Mouse (Mus musculus): ENCODE measurements at regions not wholly inside any gene's neighbourhood (a gene's known extent, or its start where the extent isn't known, plus 50 kb on each side); places are given as distances from the start of the nearest gene placed in this dataset.

DNA sequence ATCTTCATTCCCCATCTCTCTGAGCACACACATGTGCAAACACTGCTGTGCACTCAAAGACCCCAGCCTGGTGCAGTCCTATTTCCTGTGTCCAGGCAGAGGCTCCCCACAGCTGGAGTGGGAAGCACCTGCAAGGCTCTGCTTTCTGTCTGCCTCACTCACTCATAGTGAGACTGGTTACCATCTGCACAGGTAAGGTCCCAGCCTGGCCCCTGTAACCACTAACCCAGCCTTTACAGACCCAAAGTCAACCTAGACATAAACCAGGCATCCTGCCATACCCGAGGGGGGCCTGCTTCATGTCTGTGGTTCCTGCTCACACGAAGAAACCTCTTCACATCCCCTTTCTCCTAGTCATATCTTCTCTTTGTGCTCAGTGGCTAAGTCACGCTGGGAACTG is 232.4 kb downstream of the Osr1 start:
- H3K9ac ChIP-seq (ENCODE audit: low read depth, low read length, severe bottlenecking) = no peak overlapping the region
- no peak overlapping the region for H3K27ac ChIP-seq (replicated peaks; ENCODE audit: low read depth, low read length)
- H3K4me2 ChIP-seq (replicated peaks; ENCODE audit: low read depth, low read length, severe bottlenecking) = no peak overlapping the region
- ATAC-seq (ENCODE audit: low FRiP score, low read depth) = no peak
- 49% methylated on average over 3 of the region's 3 CpGs for WGBS
- TF ChIP-seq POLR2A (IDR thresholded peaks at IDR 0.05; ENCODE audit: borderline replicate concordance, extremely low read depth, insufficient read depth, insufficient read length) = no peak
- no peaks in the 10 kb centered on the region for H3K36me3 ChIP-seq (ENCODE audit: control insufficient read depth, insufficient read depth, low read length)
- H3K4me3 ChIP-seq (replicated peaks; ENCODE audit: low read length) = no peak overlapping the region
- H3K27me3 ChIP-seq (ENCODE audit: control insufficient read depth, insufficient read depth, low read length) = no peaks in the 10 kb centered on the region
- no peak for DNase-seq (ENCODE audit: low spot score)
- no peaks in the 10 kb centered on the region for H3K4me1 ChIP-seq (ENCODE audit: control insufficient read depth, insufficient read depth, low read length)
- no peaks in the 10 kb centered on the region for H3K9me3 ChIP-seq (ENCODE audit: control insufficient read depth, low read length)

DNA sequence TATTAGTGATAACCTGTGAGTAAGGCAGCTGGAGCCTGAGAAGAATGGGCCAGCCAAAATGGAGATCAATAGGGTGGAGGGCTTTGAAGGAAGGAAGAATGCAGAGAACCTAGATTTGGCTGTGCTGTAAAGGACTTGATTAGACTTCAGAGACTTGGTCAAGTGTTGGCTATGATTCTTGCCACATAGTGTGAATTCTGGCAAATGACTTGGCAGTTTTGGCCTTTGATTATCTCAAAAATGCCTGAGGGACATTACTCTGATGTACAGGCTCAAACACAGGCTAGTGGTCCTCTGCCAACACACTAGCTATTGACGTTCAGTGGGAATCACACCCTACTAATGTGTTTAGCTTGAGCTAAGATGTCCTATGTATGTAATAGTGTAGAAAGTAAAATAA is 237.5 kb downstream of the Osr1 start:
- Histone ChIP-seq H3K9ac (ENCODE audit: low read depth, low read length, severe bottlenecking) (no peak overlapping the region), H3K36me3 (ENCODE audit: control insufficient read depth, insufficient read depth, low read length) (no peaks in the 10 kb centered on the region), H3K4me3 (replicated peaks; ENCODE audit: low read length) (no peak overlapping the region), H3K27me3 (ENCODE audit: control insufficient read depth, insufficient read depth, low read length) (no peaks in the 10 kb centered on the region), H3K4me1 (ENCODE audit: control insufficient read depth, insufficient read depth, low read length) (no peaks in the 10 kb centered on the region), H3K4me2 (replicated peaks; ENCODE audit: low read depth, low read length, severe bottlenecking) (no peak overlapping the region), H3K27ac (replicated peaks; ENCODE audit: low read depth, low read length) (no peak overlapping the region), H3K9me3 (ENCODE audit: control insufficient read depth, low read length) (no peaks in the 10 kb centered on the region)
- ATAC-seq (ENCODE audit: low FRiP score, low read depth) = no peak
- 62% methylated on average over 1 of the region's 1 CpGs for WGBS
- no peak for TF ChIP-seq POLR2A (IDR thresholded peaks at IDR 0.05; ENCODE audit: borderline replicate concordance, extremely low read depth, insufficient read depth, insufficient read length)
- no peak for DNase-seq (ENCODE audit: low spot score)

DNA sequence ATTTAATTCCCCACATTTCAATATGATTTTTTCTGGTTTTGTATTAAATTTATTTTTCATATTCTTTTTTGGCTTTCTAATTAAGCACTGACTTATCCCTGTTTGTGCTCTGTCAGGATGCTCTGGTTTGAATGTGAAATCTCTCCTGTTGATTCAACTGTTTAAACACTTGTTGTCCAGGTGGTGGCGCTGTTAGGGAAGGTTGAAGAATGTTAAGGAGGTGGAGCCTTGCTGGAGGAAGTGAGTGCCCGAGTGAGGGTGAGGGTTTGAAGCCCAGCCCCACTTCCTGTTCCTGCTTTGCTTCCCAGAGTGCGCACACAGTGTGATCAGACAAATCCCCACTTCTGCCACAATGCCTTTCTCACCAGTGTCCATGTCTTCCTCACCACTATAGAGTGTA is 263.4 kb downstream of the Osr1 start:
- no peak for DNase-seq (ENCODE audit: low spot score)
- WGBS = 59% methylated on average over 3 of the region's 3 CpGs
- TF ChIP-seq POLR2A (IDR thresholded peaks at IDR 0.05; ENCODE audit: borderline replicate concordance, extremely low read depth, insufficient read depth, insufficient read length) = no peak

DNA sequence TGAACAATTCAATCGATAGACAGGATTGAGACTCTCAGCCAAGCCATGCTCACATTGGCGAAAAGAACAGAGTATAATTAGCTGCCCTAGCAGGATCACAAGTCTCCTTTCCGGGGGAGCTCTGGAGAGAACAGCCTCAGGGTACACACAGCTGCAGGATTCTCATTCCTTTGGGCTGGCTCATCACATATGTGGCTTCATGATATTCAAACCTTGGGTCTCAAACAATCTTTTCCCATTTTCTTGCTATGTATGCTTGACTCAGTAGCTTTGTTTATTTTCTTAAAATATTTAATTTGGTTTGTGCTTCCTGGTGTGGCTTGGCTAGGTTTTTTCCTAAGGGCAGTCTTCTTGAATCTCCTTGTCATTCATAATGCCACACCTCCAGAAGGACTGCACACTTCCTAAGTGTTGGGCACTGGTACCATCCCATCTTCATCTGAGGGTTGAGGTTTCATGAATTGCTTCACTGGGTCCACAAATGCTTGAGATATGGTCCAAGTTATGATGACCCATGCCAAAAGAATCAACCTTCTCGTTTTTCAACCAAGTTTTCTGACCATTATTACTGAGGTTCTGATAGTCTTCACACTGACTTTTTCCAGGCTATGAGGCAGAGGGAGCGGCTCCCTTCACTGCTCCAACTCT is 269.4 kb downstream of the Osr1 start:
- H3K4me1 ChIP-seq (ENCODE audit: control insufficient read depth, insufficient read depth, low read length) = no peaks in the 10 kb centered on the region
- H3K27ac ChIP-seq (replicated peaks; ENCODE audit: low read depth, low read length) = no peak overlapping the region
- TF ChIP-seq POLR2A (IDR thresholded peaks at IDR 0.05; ENCODE audit: borderline replicate concordance, extremely low read depth, insufficient read depth, insufficient read length) = no peak
- DNase-seq (ENCODE audit: low spot score) = no peak
- H3K27me3 ChIP-seq (ENCODE audit: control insufficient read depth, insufficient read depth, low read length) = no peaks in the 10 kb centered on the region
- H3K4me2 ChIP-seq (replicated peaks; ENCODE audit: low read depth, low read length, severe bottlenecking) = no peak overlapping the region
- H3K36me3 ChIP-seq (ENCODE audit: control insufficient read depth, insufficient read depth, low read length) = no peaks in the 10 kb centered on the region
- WGBS = 65% methylated on average over 5 of the region's 5 CpGs
- no peak overlapping the region for H3K4me3 ChIP-seq (replicated peaks; ENCODE audit: low read length)
- no peak overlapping the region for H3K9ac ChIP-seq (ENCODE audit: low read depth, low read length, severe bottlenecking)
- no peaks in the 10 kb centered on the region for H3K9me3 ChIP-seq (ENCODE audit: control insufficient read depth, low read length)
- ATAC-seq (ENCODE audit: low FRiP score, low read depth) = no peak

More for the DNA sequence above, 263.4 kb downstream of the Osr1 start:
- H3K4me1 ChIP-seq (ENCODE audit: control insufficient read depth, insufficient read depth, low read length) = no peaks in the 10 kb centered on the region
- no peak for ATAC-seq (ENCODE audit: low FRiP score, low read depth)
- no peak overlapping the region for H3K27ac ChIP-seq (replicated peaks; ENCODE audit: low read depth, low read length)
- no peaks in the 10 kb centered on the region for H3K9me3 ChIP-seq (ENCODE audit: control insufficient read depth, low read length)
- no peak overlapping the region for H3K4me2 ChIP-seq (replicated peaks; ENCODE audit: low read depth, low read length, severe bottlenecking)
- H3K9ac ChIP-seq (ENCODE audit: low read depth, low read length, severe bottlenecking) = no peak overlapping the region
- no peaks in the 10 kb centered on the region for H3K27me3 ChIP-seq (ENCODE audit: control insufficient read depth, insufficient read depth, low read length)
- H3K36me3 ChIP-seq (ENCODE audit: control insufficient read depth, insufficient read depth, low read length) = no peaks in the 10 kb centered on the region
- no peak overlapping the region for H3K4me3 ChIP-seq (replicated peaks; ENCODE audit: low read length)

DNA sequence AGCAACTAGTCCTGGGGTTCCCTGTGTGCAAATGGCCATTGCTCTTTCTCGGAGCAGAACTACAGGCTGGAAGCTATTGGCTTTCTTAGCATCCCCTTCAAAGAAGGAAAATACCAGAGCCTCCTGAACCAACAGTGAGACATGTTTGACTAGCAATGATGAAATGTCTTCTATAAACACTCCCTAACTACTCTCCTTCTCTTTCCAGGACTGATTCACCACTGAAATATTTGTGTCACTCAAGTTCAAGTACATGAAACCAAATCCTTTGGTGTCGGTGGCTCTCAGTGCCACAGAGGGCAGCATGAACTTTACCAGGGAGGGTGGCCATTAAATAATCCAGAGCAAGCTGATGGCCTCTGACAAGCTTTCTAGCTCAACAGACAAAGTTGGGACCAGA is 270.0 kb downstream of the Osr1 start:
- Histone ChIP-seq H3K27ac (replicated peaks; ENCODE audit: low read depth, low read length) (no peak overlapping the region), H3K9me3 (ENCODE audit: control insufficient read depth, low read length) (no peaks in the 10 kb centered on the region), H3K27me3 (ENCODE audit: control insufficient read depth, insufficient read depth, low read length) (no peaks in the 10 kb centered on the region), H3K4me3 (replicated peaks; ENCODE audit: low read length) (no peak overlapping the region), H3K36me3 (ENCODE audit: control insufficient read depth, insufficient read depth, low read length) (no peaks in the 10 kb centered on the region), H3K4me1 (ENCODE audit: control insufficient read depth, insufficient read depth, low read length) (no peaks in the 10 kb centered on the region), H3K4me2 (replicated peaks; ENCODE audit: low read depth, low read length, severe bottlenecking) (no peak overlapping the region), H3K9ac (ENCODE audit: low read depth, low read length, severe bottlenecking) (no peak overlapping the region)
- 79% methylated on average over 2 of the region's 2 CpGs for WGBS
- DNase-seq (ENCODE audit: low spot score) = no peak
- no peak for ATAC-seq (ENCODE audit: low FRiP score, low read depth)
- TF ChIP-seq POLR2A (IDR thresholded peaks at IDR 0.05; ENCODE audit: borderline replicate concordance, extremely low read depth, insufficient read depth, insufficient read length) = no peak

DNA sequence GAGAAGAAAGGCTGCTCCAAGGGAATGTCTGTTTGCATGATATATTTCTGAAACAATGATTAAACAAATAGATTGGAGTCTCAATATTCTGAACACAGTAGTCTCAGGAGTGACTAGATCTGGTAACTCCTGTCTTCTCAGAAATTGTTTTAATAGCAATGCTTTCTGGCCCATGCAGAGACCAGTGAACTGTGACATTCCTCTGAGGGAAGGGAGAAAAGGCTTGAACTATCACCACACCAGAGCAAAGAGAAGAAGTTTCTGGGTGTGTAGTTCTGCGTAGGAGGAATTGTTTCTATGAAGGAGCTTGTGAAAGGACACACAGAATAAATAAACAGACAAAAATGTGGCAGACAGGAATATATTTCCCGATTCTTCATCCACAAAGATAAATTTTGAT is 277.1 kb downstream of the Osr1 start:
- Histone ChIP-seq H3K4me2 (replicated peaks; ENCODE audit: low read depth, low read length, severe bottlenecking) (no peak overlapping the region), H3K9ac (ENCODE audit: low read depth, low read length, severe bottlenecking) (no peak overlapping the region), H3K4me3 (replicated peaks; ENCODE audit: low read length) (no peak overlapping the region), H3K36me3 (ENCODE audit: control insufficient read depth, insufficient read depth, low read length) (no peaks in the 10 kb centered on the region), H3K27ac (replicated peaks; ENCODE audit: low read depth, low read length) (no peak overlapping the region), H3K27me3 (ENCODE audit: control insufficient read depth, insufficient read depth, low read length) (no peaks in the 10 kb centered on the region), H3K9me3 (ENCODE audit: control insufficient read depth, low read length) (no peaks in the 10 kb centered on the region), H3K4me1 (ENCODE audit: control insufficient read depth, insufficient read depth, low read length) (no peaks in the 10 kb centered on the region)
- TF ChIP-seq POLR2A (IDR thresholded peaks at IDR 0.05; ENCODE audit: borderline replicate concordance, extremely low read depth, insufficient read depth, insufficient read length) = no peak
- DNase-seq (ENCODE audit: low spot score) (no peak), ATAC-seq (ENCODE audit: low FRiP score, low read depth) (no peak)
- WGBS = 87% methylated on average over 2 of the region's 2 CpGs
